Mouse (Mus musculus): ENCODE data around the gene Asap3. TPM values are rescaled to one million over a fixed set of nuclear protein-coding genes. Genes with fewer than 3 reads are reported as not detected.

The Asap3 gene
- polyA plus RNA-seq, 1 experiment from 2014 or later = 1.6 TPM

GRCm38 (mm10) chr4:136266716-136267343 lies 60.7 kb downstream of the Asap3 start:
- DNase-seq (ENCODE audit: low spot score) (no peak), ATAC-seq (no peak)
- no peaks in the 10 kb centered on the region for H3K27me3 ChIP-seq (replicated peaks; ENCODE audit: control insufficient read depth, insufficient read depth, low read length)
- no peak overlapping the region for H3K9ac ChIP-seq (ENCODE audit: low read length)
- H3K27ac ChIP-seq (ENCODE audit: low read depth, low read length) = no peak overlapping the region
- 85% methylated on average over 9 of the region's 9 CpGs for whole genome bisulfite sequencing
- H3K4me1 ChIP-seq (ENCODE audit: control insufficient read depth, insufficient read depth, low read length) = no peaks in the 10 kb centered on the region
- H3K4me3 ChIP-seq (ENCODE audit: low read depth, low read length) = no peak overlapping the region
- H3K36me3 ChIP-seq (ENCODE audit: control insufficient read depth, insufficient read depth, low read length) = no peaks in the 10 kb centered on the region
- H3K9me3 ChIP-seq (replicated peaks; ENCODE audit: control insufficient read depth, low read length) = no peaks in the 10 kb centered on the region
- H3K4me2 ChIP-seq (ENCODE audit: low read length) = no peak overlapping the region

- Histone ChIP-seq H3K4me3 (ENCODE audit: low read depth, low read length) (no peak overlapping the region), H3K9me3 (replicated peaks; ENCODE audit: control insufficient read depth, low read length) (peaks cover 4% of the 10 kb centered on the region), H3K27ac (ENCODE audit: low read depth, low read length) (no peak overlapping the region), H3K9ac (ENCODE audit: low read length) (no peak overlapping the region), H3K27me3 (replicated peaks; ENCODE audit: control insufficient read depth, insufficient read depth, low read length) (no peaks in the 10 kb centered on the region), H3K4me1 (ENCODE audit: control insufficient read depth, insufficient read depth, low read length) (no peaks in the 10 kb centered on the region), H3K4me2 (ENCODE audit: low read length) (no peak overlapping the region), H3K36me3 (ENCODE audit: control insufficient read depth, insufficient read depth, low read length) (no peaks in the 10 kb centered on the region)
- no peak for DNase-seq (ENCODE audit: low spot score)
- WGBS = 96% methylated on average over 1 of the region's 1 CpGs
- ATAC-seq = no peak
Measured at GRCm38 (mm10) chr4:136268912-136269311, 62.7 kb downstream of the Asap3 start.

- H3K27ac ChIP-seq (ENCODE audit: low read depth, low read length) = no peak overlapping the region
- H3K9me3 ChIP-seq (replicated peaks; ENCODE audit: control insufficient read depth, low read length) = peaks cover 4% of the 10 kb centered on the region
- no peaks in the 10 kb centered on the region for H3K36me3 ChIP-seq (ENCODE audit: control insufficient read depth, insufficient read depth, low read length)
- no peak overlapping the region for H3K4me2 ChIP-seq (ENCODE audit: low read length)
- 85% methylated on average over 8 of the region's 8 CpGs for whole genome bisulfite sequencing
- no peaks in the 10 kb centered on the region for H3K27me3 ChIP-seq (replicated peaks; ENCODE audit: control insufficient read depth, insufficient read depth, low read length)
- H3K4me1 ChIP-seq (ENCODE audit: control insufficient read depth, insufficient read depth, low read length) = no peaks in the 10 kb centered on the region
- DNase-seq (ENCODE audit: low spot score) (no peak), ATAC-seq (no peak)
- H3K4me3 ChIP-seq (ENCODE audit: low read depth, low read length) = no peak overlapping the region
- no peak overlapping the region for H3K9ac ChIP-seq (ENCODE audit: low read length)
Measured at GRCm38 (mm10) chr4:136270648-136271047, 64.5 kb downstream of the Asap3 start.

DNA sequence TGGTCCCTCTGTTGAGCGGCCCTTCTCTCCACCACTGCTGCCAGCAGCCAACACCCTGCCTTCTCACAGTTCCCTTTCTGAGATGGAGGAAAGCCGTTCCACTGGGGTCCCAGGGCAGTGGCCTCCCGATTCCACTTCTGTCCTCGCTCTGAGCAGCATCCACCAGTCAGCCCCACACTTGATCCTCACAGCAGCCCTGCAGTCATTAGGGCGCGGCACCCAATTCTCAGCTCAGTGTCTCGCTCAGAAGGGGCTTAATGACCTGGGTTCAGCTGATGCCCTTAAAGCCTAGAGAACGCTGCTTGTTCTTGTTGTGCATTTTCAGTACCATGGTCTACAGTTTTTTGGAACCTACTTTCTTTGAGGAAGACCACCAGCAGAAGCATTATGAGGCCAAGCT lies 74.9 kb downstream of the Asap3 start:
- no peak for ATAC-seq
- Histone ChIP-seq H3K27ac (ENCODE audit: low read depth, low read length) (no peak overlapping the region), H3K36me3 (ENCODE audit: control insufficient read depth, insufficient read depth, low read length) (no peaks in the 10 kb centered on the region), H3K4me3 (ENCODE audit: low read depth, low read length) (no peak overlapping the region), H3K9ac (ENCODE audit: low read length) (no peak overlapping the region), H3K4me2 (ENCODE audit: low read length) (no peak overlapping the region), H3K27me3 (replicated peaks; ENCODE audit: control insufficient read depth, insufficient read depth, low read length) (no peaks in the 10 kb centered on the region), H3K4me1 (ENCODE audit: control insufficient read depth, insufficient read depth, low read length) (peaks cover 22% of the 10 kb centered on the region), H3K9me3 (replicated peaks; ENCODE audit: control insufficient read depth, low read length) (no peaks in the 10 kb centered on the region)
- WGBS = 93% methylated on average over 8 of the region's 8 CpGs
- DNase-seq (ENCODE audit: low spot score) = no peak

DNA sequence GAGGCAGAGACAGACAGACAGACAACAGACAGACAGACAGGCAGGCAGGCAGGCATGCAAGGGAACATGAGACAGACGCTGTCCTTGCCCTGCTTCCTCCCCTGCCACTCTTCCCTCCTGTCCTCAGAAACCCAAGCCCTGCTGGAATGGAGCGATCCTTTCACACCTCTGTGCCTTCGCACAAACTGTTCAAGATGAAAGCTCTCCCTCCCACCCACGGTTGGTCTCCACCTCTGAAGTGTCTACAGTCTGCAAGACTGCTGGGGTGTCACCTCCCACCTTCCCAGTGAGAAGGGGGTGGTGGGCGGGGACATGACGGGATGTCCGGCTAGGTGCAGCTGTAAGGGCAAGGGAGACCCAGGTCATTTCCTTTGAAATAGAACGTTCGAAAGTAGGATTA lies 75.4 kb downstream of the Asap3 start:
- no peak overlapping the region for H3K9ac ChIP-seq (ENCODE audit: low read length)

GRCm38 (mm10) chr4:136282621-136283480 lies 76.7 kb downstream of the Asap3 start:
- H3K4me2 ChIP-seq (ENCODE audit: low read length) = peak overlapping the region; percentile 12; the same call in 1 of the 2 replicates
- peak overlapping the region; percentile 95 for H3K27ac ChIP-seq (ENCODE audit: low read depth, low read length)
- H3K9me3 ChIP-seq (replicated peaks; ENCODE audit: control insufficient read depth, low read length) = no peaks in the 10 kb centered on the region
- peaks cover 29% of the 10 kb centered on the region for H3K4me1 ChIP-seq (ENCODE audit: control insufficient read depth, insufficient read depth, low read length)
- ATAC-seq (no peak), DNase-seq (ENCODE audit: low spot score) (peak; percentile 60)
- H3K36me3 ChIP-seq (ENCODE audit: control insufficient read depth, insufficient read depth, low read length) = peaks cover 7% of the 10 kb centered on the region
- no peak overlapping the region for H3K4me3 ChIP-seq (ENCODE audit: low read depth, low read length)
- H3K9ac ChIP-seq (ENCODE audit: low read length) = peak overlapping the region; percentile 38; the same call in 1 of the 2 replicates
- no peaks in the 10 kb centered on the region for H3K27me3 ChIP-seq (replicated peaks; ENCODE audit: control insufficient read depth, insufficient read depth, low read length)
- 6% methylated on average over 10 of the region's 10 CpGs for WGBS

More for the DNA sequence above, 75.4 kb downstream of the Asap3 start:
- no peak for DNase-seq (ENCODE audit: low spot score)
- H3K27ac ChIP-seq (ENCODE audit: low read depth, low read length) = no peak overlapping the region
- no peaks in the 10 kb centered on the region for H3K9me3 ChIP-seq (replicated peaks; ENCODE audit: control insufficient read depth, low read length)
- 66% methylated on average over 9 of the region's 9 CpGs for WGBS
- H3K4me2 ChIP-seq (ENCODE audit: low read length) = no peak overlapping the region
- no peak for ATAC-seq
- no peaks in the 10 kb centered on the region for H3K27me3 ChIP-seq (replicated peaks; ENCODE audit: control insufficient read depth, insufficient read depth, low read length)
- H3K4me3 ChIP-seq (ENCODE audit: low read depth, low read length) = no peak overlapping the region
- H3K4me1 ChIP-seq (ENCODE audit: control insufficient read depth, insufficient read depth, low read length) = peaks cover 24% of the 10 kb centered on the region
- no peaks in the 10 kb centered on the region for H3K36me3 ChIP-seq (ENCODE audit: control insufficient read depth, insufficient read depth, low read length)

GRCm38 (mm10) chr4:136283783-136284182 lies 77.6 kb downstream of the Asap3 start:
- ATAC-seq (no peak), DNase-seq (ENCODE audit: low spot score) (peak; percentile 78)
- 2% methylated on average over 2 of the region's 2 CpGs for WGBS
- H3K4me2 ChIP-seq (ENCODE audit: low read length) = peak overlapping the region; percentile 91
- 0 out of 2 replicates have a peak, but pooled peaks cover 3% of the 10 kb centered on the region for H3K9me3 ChIP-seq (replicated peaks; ENCODE audit: control insufficient read depth, low read length)
- H3K4me1 ChIP-seq (ENCODE audit: control insufficient read depth, insufficient read depth, low read length) = peaks cover 29% of the 10 kb centered on the region
- H3K27me3 ChIP-seq (replicated peaks; ENCODE audit: control insufficient read depth, insufficient read depth, low read length) = peaks cover 5% of the 10 kb centered on the region; the same call in 1 of the 2 replicates
- H3K4me3 ChIP-seq (ENCODE audit: low read depth, low read length) = no peak overlapping the region
- H3K27ac ChIP-seq (ENCODE audit: low read depth, low read length) = peak overlapping the region; percentile 95
- H3K36me3 ChIP-seq (ENCODE audit: control insufficient read depth, insufficient read depth, low read length) = peaks cover 16% of the 10 kb centered on the region
- H3K9ac ChIP-seq (ENCODE audit: low read length) = peak overlapping the region; percentile 84; the same call in 1 of the 2 replicates

GRCm38 (mm10) chr4:136284455-136284854 lies 78.3 kb downstream of the Asap3 start, which contains the start of gene Zfp46:
Zfp46 (plus strand) TSS chr4:136284683.
- 1% methylated on average over 5 of the region's 5 CpGs for WGBS
- Histone ChIP-seq H3K9me3 (replicated peaks; ENCODE audit: control insufficient read depth, low read length) (0 out of 2 replicates have a peak, but pooled peaks cover 3% of the 10 kb centered on the region), H3K9ac (ENCODE audit: low read length) (peak within 1 kb of the TSS; percentile 84), H3K4me3 (ENCODE audit: low read depth, low read length) (peak within 1 kb of the TSS; percentile 59), H3K27ac (ENCODE audit: low read depth, low read length) (peak within 1 kb of the TSS; percentile 95), H3K36me3 (ENCODE audit: control insufficient read depth, insufficient read depth, low read length) (peaks cover 22% of the 10 kb centered on the region), H3K4me2 (ENCODE audit: low read length) (peak within 1 kb of the TSS; percentile 91), H3K27me3 (replicated peaks; ENCODE audit: control insufficient read depth, insufficient read depth, low read length) (peaks cover 12% of the 10 kb centered on the region), H3K4me1 (ENCODE audit: control insufficient read depth, insufficient read depth, low read length) (peaks cover 29% of the 10 kb centered on the region)
- DNase-seq (ENCODE audit: low spot score) (peak; percentile 96), ATAC-seq (peak; percentile 11)

All from forebrain, embryonic 14.5 days (tissue).